Mouse (Mus musculus) midbrain, embryonic 10.5 days (tissue): ENCODE measurements around the gene Wdcp. TPM values are rescaled to one million over a fixed set of nuclear protein-coding genes. Genes with fewer than 3 reads are reported as not detected.

Source experiments
- DNase-seq: peaks from one replicate; pipeline ENCODE4 v3.0.0-alpha.2; 2017; ENCODE audit warnings: low spot score
- H3K27ac ChIP-seq: fragments of 300-500 bp; sonication (generic); replicated peaks from 2 replicates; pipeline ENCODE4 v1.5.1; 2016; ENCODE audit warnings: mild to moderate bottlenecking
- H3K27me3 ChIP-seq: fragments of 300-500 bp; sonication (generic); 2 replicates; pipeline ENCODE4 v1.6.1; 2016; ENCODE audit warnings: low read depth, mild to moderate bottlenecking; ENCODE audit not compliant: poor library complexity, severe bottlenecking
- H3K36me3 ChIP-seq: fragments of 300-500 bp; sonication (generic); 2 replicates; pipeline ENCODE4 v1.6.1; 2016; ENCODE audit warnings: mild to moderate bottlenecking, moderate library complexity
- H3K4me1 ChIP-seq: fragments of 300-500 bp; sonication (generic); 2 replicates; pipeline ENCODE4 v1.6.1; 2016
- H3K4me3 ChIP-seq: fragments of 300-500 bp; sonication (generic); 2 replicates; pipeline ENCODE4 v1.5.1; 2016; ENCODE audit warnings: mild to moderate bottlenecking, moderate library complexity
- H3K9me3 ChIP-seq: fragments of 300-500 bp; sonication (generic); replicated peaks from 2 replicates; pipeline ENCODE4 v1.6.1; 2016; ENCODE audit warnings: mild to moderate bottlenecking
- WGBS: fragments of 180-500 bp; shearing (Covaris S2); methylation state at CpG from one replicate; pipeline ENCODE4 v1.1.7; 2016; 5-methylcytosine and 5-hydroxymethylcytosine counted together
- polyA plus RNA-seq: library from polyadenylated mRNA; unstranded; fragments of >200 nt; fragmentation: Nextera tagmentation; extraction: Ambion mirVana; gene quantifications from 2 replicates; pipeline ENCODE4 v1.2.1, GENCODE M21; 2016

Gene Wdcp
- polyA plus RNA-seq, 1 experiment from 2014 or later: 28.5 TPM

GRCm38 (mm10) chr12:4841392-4841887 lies 1.7 kb upstream of the Wdcp start, which contains the start of gene Fkbp1b:
Gene Fkbp1b (minus strand): TSS chr12:4841591.
- peak within 1 kb of the TSS; percentile 78 for H3K4me3 ChIP-seq
- peaks cover 2% of the 10 kb centered on the region for H3K36me3 ChIP-seq
- peaks cover 32% of the 10 kb centered on the region for H3K4me1 ChIP-seq
- peak; percentile 77 for DNase-seq
- H3K9me3 ChIP-seq: no peaks in the 10 kb centered on the region
- WGBS: 1% methylated on average over 37 of the region's 37 CpGs
- peak within 1 kb of the TSS; percentile 83 for H3K27ac ChIP-seq
- H3K27me3 ChIP-seq: peaks cover 39% of the 10 kb centered on the region

GRCm38 (mm10) chr12:4842456-4842855 lies 647 bp upstream of the Wdcp start:
- H3K27ac ChIP-seq: no peak overlapping the region
- WGBS: 89% methylated on average over 8 of the region's 8 CpGs
- H3K9me3 ChIP-seq: no peaks in the 10 kb centered on the region
- peaks cover 32% of the 10 kb centered on the region for H3K4me1 ChIP-seq
- H3K27me3 ChIP-seq: peaks cover 39% of the 10 kb centered on the region
- no peak for DNase-seq
- no peak overlapping the region; the same call in 1 of the 2 replicates for H3K4me3 ChIP-seq
- peaks cover 4% of the 10 kb centered on the region for H3K36me3 ChIP-seq

GRCm38 (mm10) chr12:4843741-4844140 lies 638 bp downstream of the Wdcp start:
- H3K27ac ChIP-seq: peak overlapping the region; percentile 76
- under 1% methylated on average over 12 of the region's 12 CpGs for WGBS
- H3K4me3 ChIP-seq: peak overlapping the region; percentile 61
- no peaks in the 10 kb centered on the region for H3K9me3 ChIP-seq
- peaks cover 6% of the 10 kb centered on the region for H3K36me3 ChIP-seq
- peak; percentile 62 for DNase-seq
- H3K4me1 ChIP-seq: peaks cover 32% of the 10 kb centered on the region
- H3K27me3 ChIP-seq: peaks cover 39% of the 10 kb centered on the region

- Histone ChIP-seq H3K4me1 (peaks cover 6% of the 10 kb centered on the region), H3K4me3 (no peak overlapping the region), H3K36me3 (peaks cover 70% of the 10 kb centered on the region), H3K9me3 (peaks cover 3% of the 10 kb centered on the region; the same call in 1 of the 2 replicates), H3K27me3 (no peaks in the 10 kb centered on the region), H3K27ac (no peak overlapping the region)
- WGBS: 97% methylated on average over 5 of the region's 5 CpGs
- no peak for DNase-seq
These were observed 13.1 kb downstream of the Wdcp start for GRCm38 (mm10) chr12:4856160-4856559.

- no peak overlapping the region for H3K4me3 ChIP-seq
- H3K27me3 ChIP-seq: no peaks in the 10 kb centered on the region
- 87% methylated on average over 2 of the region's 2 CpGs for WGBS
- H3K27ac ChIP-seq: no peak overlapping the region
- DNase-seq: no peak
- peaks cover 65% of the 10 kb centered on the region for H3K36me3 ChIP-seq
- peaks cover 6% of the 10 kb centered on the region for H3K4me1 ChIP-seq
- peaks cover 3% of the 10 kb centered on the region; the same call in 1 of the 2 replicates for H3K9me3 ChIP-seq
These were observed 13.7 kb downstream of the Wdcp start for GRCm38 (mm10) chr12:4856834-4857233.

- DNase-seq: no peak
- Histone ChIP-seq H3K36me3 (peaks cover 44% of the 10 kb centered on the region), H3K27ac (0 out of 2 replicates have a peak overlapping the region, but pooled peaks have one; percentile 42), H3K27me3 (no peaks in the 10 kb centered on the region), H3K9me3 (peaks cover 3% of the 10 kb centered on the region; the same call in 1 of the 2 replicates), H3K4me3 (no peak overlapping the region), H3K4me1 (peaks cover 6% of the 10 kb centered on the region)
- WGBS: 65% methylated on average over 11 of the region's 11 CpGs
These were observed 16.3 kb downstream of the Wdcp start for GRCm38 (mm10) chr12:4859241-4859914.

- Histone ChIP-seq H3K27ac (no peak overlapping the region), H3K4me1 (peaks cover 6% of the 10 kb centered on the region), H3K36me3 (peaks cover 16% of the 10 kb centered on the region), H3K9me3 (no peaks in the 10 kb centered on the region; the same call in 1 of the 2 replicates), H3K27me3 (no peaks in the 10 kb centered on the region), H3K4me3 (no peak overlapping the region)
- no peak for DNase-seq
- WGBS: 86% methylated on average over 4 of the region's 4 CpGs
These were observed 19.6 kb downstream of the Wdcp start for GRCm38 (mm10) chr12:4862672-4863071.

GRCm38 (mm10) chr12:4863654-4864337 lies 20.7 kb downstream of the Wdcp start:
- no peak for DNase-seq
- 85% methylated on average over 4 of the region's 4 CpGs for WGBS

GRCm38 (mm10) chr12:4864338-4864690 lies 21.2 kb downstream of the Wdcp start:
- Histone ChIP-seq H3K27ac (no peak overlapping the region), H3K4me3 (no peak overlapping the region), H3K9me3 (no peaks in the 10 kb centered on the region; the same call in 1 of the 2 replicates), H3K27me3 (no peaks in the 10 kb centered on the region), H3K4me1 (peaks cover 7% of the 10 kb centered on the region), H3K36me3 (peaks cover 11% of the 10 kb centered on the region)
- WGBS: 83% methylated on average over 4 of the region's 4 CpGs
- DNase-seq: no peak

More at GRCm38 (mm10) chr12:4863654-4864337, 20.7 kb downstream of the Wdcp start:
- no peak overlapping the region for H3K27ac ChIP-seq
- H3K27me3 ChIP-seq: no peaks in the 10 kb centered on the region
- H3K4me1 ChIP-seq: peaks cover 8% of the 10 kb centered on the region
- H3K36me3 ChIP-seq: peaks cover 11% of the 10 kb centered on the region
- no peak overlapping the region for H3K4me3 ChIP-seq
- H3K9me3 ChIP-seq: no peaks in the 10 kb centered on the region; the same call in 1 of the 2 replicates

GRCm38 (mm10) chr12:4868924-4869323 lies 25.8 kb downstream of the Wdcp start:
- Histone ChIP-seq H3K27me3 (peaks cover 14% of the 10 kb centered on the region), H3K27ac (no peak overlapping the region), H3K36me3 (no peaks in the 10 kb centered on the region), H3K9me3 (no peaks in the 10 kb centered on the region), H3K4me1 (peaks cover 6% of the 10 kb centered on the region), H3K4me3 (no peak overlapping the region)
- 77% methylated on average over 8 of the region's 8 CpGs for WGBS
- DNase-seq: no peak

- Histone ChIP-seq H3K9me3 (no peaks in the 10 kb centered on the region), H3K27me3 (peaks cover 26% of the 10 kb centered on the region), H3K36me3 (no peaks in the 10 kb centered on the region), H3K27ac (no peak overlapping the region), H3K4me3 (no peak overlapping the region), H3K4me1 (peaks cover 14% of the 10 kb centered on the region)
- 88% methylated on average over 5 of the region's 5 CpGs for WGBS
- DNase-seq: no peak
These were observed 28.2 kb downstream of the Wdcp start for GRCm38 (mm10) chr12:4871260-4871659.

GRCm38 (mm10) chr12:4872273-4872672 lies 29.2 kb downstream of the Wdcp start:
- DNase-seq: no peak
- H3K27me3 ChIP-seq: peaks cover 26% of the 10 kb centered on the region
- no peaks in the 10 kb centered on the region for H3K36me3 ChIP-seq
- WGBS: 67% methylated on average over 4 of the region's 4 CpGs
- H3K4me1 ChIP-seq: peaks cover 14% of the 10 kb centered on the region
- H3K4me3 ChIP-seq: no peak overlapping the region
- H3K9me3 ChIP-seq: no peaks in the 10 kb centered on the region
- H3K27ac ChIP-seq: no peak overlapping the region

- 88% methylated on average over 5 of the region's 5 CpGs for WGBS
- Histone ChIP-seq H3K27me3 (peaks cover 26% of the 10 kb centered on the region), H3K4me3 (no peak overlapping the region), H3K4me1 (peaks cover 12% of the 10 kb centered on the region), H3K36me3 (no peaks in the 10 kb centered on the region), H3K9me3 (no peaks in the 10 kb centered on the region), H3K27ac (no peak overlapping the region)
- no peak for DNase-seq
These were observed 29.9 kb downstream of the Wdcp start for GRCm38 (mm10) chr12:4872983-4873477.
